Mouse (Mus musculus): ENCODE measurements around the gene Hecw2. TPM values are rescaled to one million over a fixed set of nuclear protein-coding genes. Genes with fewer than 3 reads are reported as not detected.

The Hecw2 gene
- polyA plus RNA-seq, 1 experiment from 2014 or later, result 1.7 TPM

DNA sequence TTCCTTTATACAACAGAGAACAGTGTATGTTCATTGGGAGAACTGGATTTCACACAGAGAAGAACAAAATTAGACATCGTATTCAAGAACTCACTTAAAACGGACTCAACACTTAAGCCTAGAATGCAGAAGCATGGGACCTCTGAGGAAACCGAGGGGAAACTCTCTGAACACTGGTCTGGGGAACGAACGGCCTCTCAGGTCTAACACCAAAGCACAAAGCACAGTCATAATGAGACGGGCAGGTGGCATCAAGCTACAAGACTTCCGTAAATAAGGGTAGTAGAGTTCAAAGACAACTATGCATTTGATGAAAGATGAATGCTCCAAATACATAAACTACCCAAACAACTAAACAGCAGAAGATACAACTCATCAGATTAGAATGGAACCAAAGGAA is 15.8 kb downstream of the Hecw2 start:
- 89% methylated on average over 7 of the region's 7 CpGs for WGBS
- H3K27me3 ChIP-seq (ENCODE audit: control insufficient read depth, insufficient read depth, low read length), result no peaks in the 10 kb centered on the region
- H3K9ac ChIP-seq (ENCODE audit: low read length), result no peak overlapping the region
- no peaks in the 10 kb centered on the region for H3K36me3 ChIP-seq (ENCODE audit: control insufficient read depth, insufficient read depth, low read length)
- no peaks in the 10 kb centered on the region for H3K9me3 ChIP-seq (ENCODE audit: control insufficient read depth, low read length)
- no peaks in the 10 kb centered on the region for H3K4me1 ChIP-seq (ENCODE audit: control insufficient read depth, insufficient read depth, low read length)
- ATAC-seq (ENCODE audit: insufficient number of reproducible peaks, low FRiP score, low TSS enrichment, low read depth) (no peak), DNase-seq (ENCODE audit: low spot score) (no peak)
- no peak overlapping the region for H3K4me3 ChIP-seq (ENCODE audit: low read depth, low read length)
- no peak overlapping the region for H3K27ac ChIP-seq (replicated peaks; ENCODE audit: low read depth, low read length)
- no peak overlapping the region for H3K4me2 ChIP-seq (ENCODE audit: low read depth, severe bottlenecking)

- H3K9me3 ChIP-seq (ENCODE audit: control insufficient read depth, low read length), result no peaks in the 10 kb centered on the region
- H3K9ac ChIP-seq (ENCODE audit: low read length), result no peak overlapping the region
- no peak overlapping the region for H3K27ac ChIP-seq (replicated peaks; ENCODE audit: low read depth, low read length)
- no peak for ATAC-seq (ENCODE audit: insufficient number of reproducible peaks, low FRiP score, low TSS enrichment, low read depth)
- H3K4me2 ChIP-seq (ENCODE audit: low read depth, severe bottlenecking), result no peak overlapping the region
- H3K4me1 ChIP-seq (ENCODE audit: control insufficient read depth, insufficient read depth, low read length), result no peaks in the 10 kb centered on the region
- no peak overlapping the region for H3K4me3 ChIP-seq (ENCODE audit: low read depth, low read length)
- H3K27me3 ChIP-seq (ENCODE audit: control insufficient read depth, insufficient read depth, low read length), result no peaks in the 10 kb centered on the region
- WGBS, result 92% methylated on average over 2 of the region's 2 CpGs
- no peaks in the 10 kb centered on the region for H3K36me3 ChIP-seq (ENCODE audit: control insufficient read depth, insufficient read depth, low read length)
- no peak for DNase-seq (ENCODE audit: low spot score)
These were observed 18.4 kb downstream of the Hecw2 start for GRCm38 (mm10) chr1:54176592-54176991.

DNA sequence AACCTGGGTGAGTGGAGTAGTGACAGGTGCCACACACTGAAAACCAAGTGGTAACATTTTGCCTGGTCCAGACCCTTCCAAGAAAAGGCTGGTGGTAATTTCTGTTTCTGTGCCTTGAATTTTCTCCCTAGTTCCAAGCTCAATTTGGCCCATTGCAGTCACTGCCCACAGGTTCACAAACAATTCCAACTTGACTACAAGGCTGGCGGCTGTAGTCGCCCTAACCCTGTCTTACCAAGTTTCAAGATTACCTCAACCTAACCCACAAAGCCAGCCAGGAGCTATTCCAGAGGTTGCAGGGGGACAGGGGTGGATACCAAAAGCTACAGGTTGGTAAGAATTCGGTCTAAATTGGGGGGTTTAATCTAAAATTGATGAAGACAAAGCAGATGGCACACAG is 27.0 kb downstream of the Hecw2 start:
- Histone ChIP-seq H3K9me3 (ENCODE audit: control insufficient read depth, low read length) (no peaks in the 10 kb centered on the region), H3K36me3 (ENCODE audit: control insufficient read depth, insufficient read depth, low read length) (no peaks in the 10 kb centered on the region), H3K27ac (replicated peaks; ENCODE audit: low read depth, low read length) (no peak overlapping the region), H3K4me2 (ENCODE audit: low read depth, severe bottlenecking) (no peak overlapping the region), H3K9ac (ENCODE audit: low read length) (no peak overlapping the region), H3K27me3 (ENCODE audit: control insufficient read depth, insufficient read depth, low read length) (no peaks in the 10 kb centered on the region), H3K4me1 (ENCODE audit: control insufficient read depth, insufficient read depth, low read length) (no peaks in the 10 kb centered on the region), H3K4me3 (ENCODE audit: low read depth, low read length) (no peak overlapping the region)
- 92% methylated on average over 3 of the region's 3 CpGs for WGBS
- ATAC-seq (ENCODE audit: insufficient number of reproducible peaks, low FRiP score, low TSS enrichment, low read depth) (no peak), DNase-seq (ENCODE audit: low spot score) (no peak)

GRCm38 (mm10) chr1:54159531-54159930 is 35.4 kb downstream of the Hecw2 start:
- Histone ChIP-seq H3K27ac (replicated peaks; ENCODE audit: low read depth, low read length) (no peak overlapping the region), H3K4me2 (ENCODE audit: low read depth, severe bottlenecking) (no peak overlapping the region), H3K9me3 (ENCODE audit: control insufficient read depth, low read length) (no peaks in the 10 kb centered on the region), H3K4me3 (ENCODE audit: low read depth, low read length) (no peak overlapping the region), H3K9ac (ENCODE audit: low read length) (no peak overlapping the region), H3K36me3 (ENCODE audit: control insufficient read depth, insufficient read depth, low read length) (no peaks in the 10 kb centered on the region), H3K27me3 (ENCODE audit: control insufficient read depth, insufficient read depth, low read length) (no peaks in the 10 kb centered on the region), H3K4me1 (ENCODE audit: control insufficient read depth, insufficient read depth, low read length) (no peaks in the 10 kb centered on the region)
- ATAC-seq (ENCODE audit: insufficient number of reproducible peaks, low FRiP score, low TSS enrichment, low read depth), result no peak
- WGBS, result 76% methylated on average over 1 of the region's 1 CpGs
- no peak for DNase-seq (ENCODE audit: low spot score)

GRCm38 (mm10) chr1:54153216-54153786 is 41.7 kb downstream of the Hecw2 start:
- no peaks in the 10 kb centered on the region for H3K27me3 ChIP-seq (ENCODE audit: control insufficient read depth, insufficient read depth, low read length)
- H3K4me2 ChIP-seq (ENCODE audit: low read depth, severe bottlenecking), result no peak overlapping the region
- H3K9me3 ChIP-seq (ENCODE audit: control insufficient read depth, low read length), result no peaks in the 10 kb centered on the region
- WGBS, result 86% methylated on average over 6 of the region's 6 CpGs
- DNase-seq (ENCODE audit: low spot score) (no peak), ATAC-seq (ENCODE audit: insufficient number of reproducible peaks, low FRiP score, low TSS enrichment, low read depth) (no peak)
- no peaks in the 10 kb centered on the region for H3K4me1 ChIP-seq (ENCODE audit: control insufficient read depth, insufficient read depth, low read length)
- H3K27ac ChIP-seq (replicated peaks; ENCODE audit: low read depth, low read length), result no peak overlapping the region
- no peak overlapping the region for H3K4me3 ChIP-seq (ENCODE audit: low read depth, low read length)
- H3K36me3 ChIP-seq (ENCODE audit: control insufficient read depth, insufficient read depth, low read length), result no peaks in the 10 kb centered on the region
- H3K9ac ChIP-seq (ENCODE audit: low read length), result no peak overlapping the region

DNA sequence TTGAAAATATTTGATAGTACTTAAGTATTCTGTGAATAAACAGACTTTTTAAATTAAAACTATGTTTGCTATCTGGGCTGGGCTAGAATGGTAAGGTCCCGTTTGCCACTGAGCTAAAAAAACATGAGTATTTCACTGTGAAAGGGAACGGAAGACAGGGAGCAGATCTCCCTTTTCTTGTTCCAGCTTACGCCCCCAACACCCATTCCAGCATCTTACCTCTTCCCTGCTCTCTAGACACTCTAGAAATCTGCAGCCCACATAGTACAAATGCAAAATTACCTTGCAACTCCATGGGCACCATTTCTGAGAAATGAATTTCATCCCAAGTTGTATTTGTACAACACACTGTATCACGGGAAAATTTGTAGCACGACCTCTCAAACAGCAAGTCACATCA is 49.9 kb downstream of the Hecw2 start:
- no peak overlapping the region for H3K4me3 ChIP-seq (ENCODE audit: low read depth, low read length)
- no peak for DNase-seq (ENCODE audit: low spot score)
- H3K4me1 ChIP-seq (ENCODE audit: control insufficient read depth, insufficient read depth, low read length), result no peaks in the 10 kb centered on the region
- H3K9ac ChIP-seq (ENCODE audit: low read length), result no peak overlapping the region
- no peak overlapping the region for H3K4me2 ChIP-seq (ENCODE audit: low read depth, severe bottlenecking)
- no peaks in the 10 kb centered on the region for H3K36me3 ChIP-seq (ENCODE audit: control insufficient read depth, insufficient read depth, low read length)
- no peaks in the 10 kb centered on the region for H3K9me3 ChIP-seq (ENCODE audit: control insufficient read depth, low read length)
- WGBS, result 87% methylated on average over 5 of the region's 5 CpGs
- no peak for ATAC-seq (ENCODE audit: insufficient number of reproducible peaks, low FRiP score, low TSS enrichment, low read depth)
- no peaks in the 10 kb centered on the region for H3K27me3 ChIP-seq (ENCODE audit: control insufficient read depth, insufficient read depth, low read length)
- no peak overlapping the region for H3K27ac ChIP-seq (replicated peaks; ENCODE audit: low read depth, low read length)

GRCm38 (mm10) chr1:54133802-54134436 is 61.0 kb downstream of the Hecw2 start:
- Histone ChIP-seq H3K4me1 (ENCODE audit: control insufficient read depth, insufficient read depth, low read length) (no peaks in the 10 kb centered on the region), H3K4me2 (ENCODE audit: low read depth, severe bottlenecking) (no peak overlapping the region), H3K4me3 (ENCODE audit: low read depth, low read length) (no peak overlapping the region), H3K27me3 (ENCODE audit: control insufficient read depth, insufficient read depth, low read length) (no peaks in the 10 kb centered on the region), H3K27ac (replicated peaks; ENCODE audit: low read depth, low read length) (no peak overlapping the region), H3K9ac (ENCODE audit: low read length) (no peak overlapping the region), H3K9me3 (ENCODE audit: control insufficient read depth, low read length) (no peaks in the 10 kb centered on the region), H3K36me3 (ENCODE audit: control insufficient read depth, insufficient read depth, low read length) (no peaks in the 10 kb centered on the region)
- no peak for ATAC-seq (ENCODE audit: insufficient number of reproducible peaks, low FRiP score, low TSS enrichment, low read depth)
- 52% methylated on average over 4 of the region's 4 CpGs for whole genome bisulfite sequencing
- DNase-seq (ENCODE audit: low spot score), result no peak

DNA sequence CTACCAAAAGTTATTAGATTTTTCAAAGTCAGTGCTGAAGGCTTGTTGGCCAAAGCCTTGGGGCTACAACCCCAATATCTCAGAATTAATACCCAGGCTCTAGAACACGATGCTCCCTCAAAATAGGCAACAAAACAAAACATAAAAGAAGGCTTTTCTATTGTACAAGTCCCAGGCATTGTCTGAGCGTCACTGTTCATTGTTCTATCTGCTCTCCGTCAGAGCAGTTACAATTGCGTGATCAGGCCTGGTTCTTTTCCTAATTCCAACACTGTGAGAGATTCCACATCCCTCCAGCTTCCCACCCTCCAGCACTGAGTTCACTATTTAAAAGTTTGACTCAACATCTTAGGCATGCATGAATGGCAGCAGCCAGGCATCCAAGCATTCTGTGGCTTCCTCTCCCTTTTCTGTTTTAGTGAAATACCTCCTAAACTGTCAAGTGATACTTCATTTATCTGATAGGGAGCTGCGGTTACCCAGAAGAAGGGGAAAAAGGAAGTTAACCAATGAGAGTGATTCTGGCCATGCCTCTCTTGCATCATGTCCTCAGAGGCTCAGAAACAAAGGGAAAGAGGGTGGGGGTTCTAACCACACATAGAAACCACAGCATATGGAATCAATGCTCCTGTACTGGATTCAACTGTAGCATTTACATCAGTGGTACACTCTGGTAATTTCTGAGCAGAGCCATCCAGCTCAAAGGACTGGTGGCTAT is 66.1 kb downstream of the Hecw2 start:
- Histone ChIP-seq H3K36me3 (ENCODE audit: control insufficient read depth, insufficient read depth, low read length) (no peaks in the 10 kb centered on the region), H3K4me2 (ENCODE audit: low read depth, severe bottlenecking) (no peak overlapping the region), H3K27me3 (ENCODE audit: control insufficient read depth, insufficient read depth, low read length) (no peaks in the 10 kb centered on the region), H3K9ac (ENCODE audit: low read length) (no peak overlapping the region), H3K9me3 (ENCODE audit: control insufficient read depth, low read length) (no peaks in the 10 kb centered on the region), H3K4me3 (ENCODE audit: low read depth, low read length) (no peak overlapping the region), H3K27ac (replicated peaks; ENCODE audit: low read depth, low read length) (no peak overlapping the region), H3K4me1 (ENCODE audit: control insufficient read depth, insufficient read depth, low read length) (no peaks in the 10 kb centered on the region)
- ATAC-seq (ENCODE audit: insufficient number of reproducible peaks, low FRiP score, low TSS enrichment, low read depth) (no peak), DNase-seq (ENCODE audit: low spot score) (no peak)
- 86% methylated on average over 5 of the region's 5 CpGs for WGBS
